Mouse (Mus musculus): ENCODE results near the gene Pet100. TPM values are rescaled to one million over a fixed set of nuclear protein-coding genes. Genes with fewer than 3 reads are reported as not detected.

Gene Pet100
- polyA plus RNA-seq, 2 experiments from 2014 or later = 95.4 to 145 TPM

Other genes with a start within 250 kb of the Pet100 start
- 10 to 100 TPM; 23.2 to 30.6 TPM for gene Arhgef18, start 228.5 kb upstream of the Pet100 start, polyA plus RNA-seq (2017; shearing (Covaris generic))
- 10 to 100 TPM; 10.9 to 15.4 TPM for gene Pex11g, start 153.9 kb upstream of the Pet100 start, polyA plus RNA-seq (2017; shearing (Covaris generic))
- gene Tex45, start 150.7 kb upstream of the Pet100 start, polyA plus RNA-seq (2017; shearing (Covaris generic)) = not detected
- gene Zfp358, start 128.4 kb upstream of the Pet100 start, polyA plus RNA-seq (2017; shearing (Covaris generic)) = 1 to 10 TPM in 1 of 2 experiments, under 1 TPM in 1; 0.97 to 1.0 TPM
- gene Mcoln1, start 121.1 kb upstream of the Pet100 start, polyA plus RNA-seq (2017; shearing (Covaris generic)) = 10 to 100 TPM; 17.0 to 19.1 TPM
- 10 to 100 TPM; 18.8 to 24.8 TPM for gene Pnpla6, start 106.2 kb upstream of the Pet100 start, polyA plus RNA-seq (2017; shearing (Covaris generic))
- gene C330021F23Rik, start 53.6 kb upstream of the Pet100 start, polyA plus RNA-seq (2017; shearing (Covaris generic)) = not detected
- gene Camsap3, start 34.3 kb upstream of the Pet100 start, polyA plus RNA-seq (2017; shearing (Covaris generic)) = not detected
- gene Xab2, start 232 bp upstream of the Pet100 start, polyA plus RNA-seq (2017; shearing (Covaris generic)) = 10 to 100 TPM; 65.9 to 74.1 TPM
- gene Pcp2, start 4.0 kb downstream of the Pet100 start, polyA plus RNA-seq (2017; shearing (Covaris generic)) = not detected
- 100 to 1,000 TPM; 184 to 205 TPM for gene Stxbp2, start 9.4 kb downstream of the Pet100 start, polyA plus RNA-seq (2017; shearing (Covaris generic))
- gene Retn, start 34.2 kb downstream of the Pet100 start, polyA plus RNA-seq (2017; shearing (Covaris generic)) = not detected
- gene Mcemp1, start 44.2 kb downstream of the Pet100 start, polyA plus RNA-seq (2017; shearing (Covaris generic)) = under 1 TPM in 1 of 2 experiments, not detected in 1; 0.43 TPM
- not detected for gene Fcor, start 50.8 kb downstream of the Pet100 start, polyA plus RNA-seq (2017; shearing (Covaris generic))
- 10 to 100 TPM; 24.9 to 27.7 TPM for gene Trappc5, start 54.8 kb downstream of the Pet100 start, polyA plus RNA-seq (2017; shearing (Covaris generic))
- 1 to 10 TPM in 1 of 2 experiments, under 1 TPM in 1; 0.77 to 5.1 TPM for gene Fcer2a, start 72.6 kb downstream of the Pet100 start, polyA plus RNA-seq (2017; shearing (Covaris generic))
- gene Clec4g, start 99.1 kb downstream of the Pet100 start, polyA plus RNA-seq (2017; shearing (Covaris generic)) = not detected
- not detected for gene Cd209a, start 127.4 kb downstream of the Pet100 start, polyA plus RNA-seq (2017; shearing (Covaris generic))
- not detected for gene Cd209e, start 232.8 kb downstream of the Pet100 start, polyA plus RNA-seq (2017; shearing (Covaris generic))